Mouse (Mus musculus) yolk sac, embryonic 10.5 days (tissue): ENCODE data around the gene Atf5.

Experiments used
- DNase-seq: peaks from one replicate; pipeline ENCODE4 v3.0.0-alpha.2; 2017; ENCODE audit warnings: low spot score

The Atf5 gene

DNA sequence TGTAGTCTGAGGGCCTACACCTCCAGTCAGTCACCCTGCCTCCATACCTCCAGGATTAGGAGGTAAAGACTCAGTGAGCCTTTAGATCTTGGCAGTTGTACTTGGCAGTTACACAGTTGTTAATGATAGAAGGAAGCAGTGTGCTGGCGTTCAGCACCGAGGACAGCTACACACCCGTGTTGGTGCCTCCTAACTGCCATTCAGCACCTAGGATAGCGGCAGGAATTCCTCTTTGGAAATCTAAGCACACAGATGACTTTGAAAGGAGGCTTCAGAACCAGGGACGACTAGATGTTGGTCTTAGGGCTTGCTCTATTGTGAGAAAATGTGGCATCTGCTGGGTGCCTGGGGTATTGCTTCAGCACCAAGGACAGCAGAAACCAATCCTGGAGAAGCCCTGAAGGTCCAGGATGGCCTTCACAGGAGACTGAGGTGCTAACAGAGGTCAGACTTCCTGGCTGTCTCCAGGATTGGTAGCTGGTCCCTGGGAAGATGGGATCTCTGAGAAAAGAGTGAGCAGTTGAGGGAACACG is 46.3 kb downstream of the Atf5 start:
- DNase-seq, result peak; percentile 74

DNA sequence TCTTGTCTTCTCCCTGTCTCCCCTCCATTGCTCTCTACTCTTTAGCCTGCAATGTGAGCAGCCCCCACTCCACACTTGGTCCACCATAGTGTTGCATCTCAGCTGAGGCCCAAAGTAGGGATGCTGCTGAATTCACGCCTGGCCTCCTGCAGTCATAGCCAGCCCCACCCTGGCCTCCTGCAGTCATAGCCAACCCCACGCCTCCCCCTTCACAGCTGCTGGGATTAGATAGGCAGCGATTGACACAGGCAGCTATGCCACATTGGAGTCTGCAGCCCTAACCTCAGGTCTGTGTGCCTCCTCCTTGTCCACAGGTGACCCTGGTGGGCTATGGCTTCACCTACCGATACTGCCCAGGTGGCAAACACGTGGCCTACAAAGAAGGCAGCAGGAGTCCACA is 48.3 kb downstream of the Atf5 start:
- DNase-seq, result no peak
